Mouse (Mus musculus) hindbrain, embryonic 12.5 days (tissue): ENCODE data around the gene Bahd1. TPM values are rescaled to one million over a fixed set of nuclear protein-coding genes. Genes with fewer than 3 reads are reported as not detected.
A peak's percentile ranks its signal among the peaks of the same experiment; 100 is the strongest.

Experiments
- ATAC-seq: fragments of 200-750 bp; cut with Nextera tagmentation; 2 replicates; pipeline ENCODE4 v1.8.0; 2017; ENCODE audit warnings: moderate TSS enrichment; ENCODE audit not compliant: low FRiP score
- H3K27ac ChIP-seq: fragments of 300-500 bp; sonication (generic); 2 replicates; pipeline ENCODE4 v1.5.1; 2016; ENCODE audit warnings: mild to moderate bottlenecking
- H3K27me3 ChIP-seq: fragments of 300-500 bp; sonication (generic); 2 replicates; pipeline ENCODE4 v1.6.1; 2016; ENCODE audit warnings: mild to moderate bottlenecking
- H3K36me3 ChIP-seq: fragments of 300-500 bp; sonication (generic); 2 replicates; pipeline ENCODE4 v1.6.1; 2016; ENCODE audit warnings: mild to moderate bottlenecking
- H3K4me1 ChIP-seq: fragments of 300-500 bp; sonication (generic); 2 replicates; pipeline ENCODE4 v1.6.1; 2016
- H3K4me2 ChIP-seq: fragments of 300-500 bp; sonication (generic); replicated peaks from 2 replicates; pipeline ENCODE4 v1.6.1; 2016; ENCODE audit warnings: mild to moderate bottlenecking
- H3K4me3 ChIP-seq: fragments of 300-500 bp; sonication (generic); 2 replicates; pipeline ENCODE4 v1.5.1; 2016; ENCODE audit warnings: mild to moderate bottlenecking
- H3K9ac ChIP-seq: fragments of 300-500 bp; sonication (generic); 2 replicates; pipeline ENCODE4 v1.6.1; 2016; ENCODE audit warnings: mild to moderate bottlenecking, moderate library complexity
- H3K9me3 ChIP-seq: fragments of 300-500 bp; sonication (generic); replicated peaks from 2 replicates; pipeline ENCODE4 v1.6.1; 2016; ENCODE audit warnings: mild to moderate bottlenecking
- WGBS: fragments of 180-500 bp; shearing (Covaris S2); methylation state at CpG from one replicate; pipeline ENCODE4 v1.1.7; 2016; 5-methylcytosine and 5-hydroxymethylcytosine counted together
- polyA plus RNA-seq: library from polyadenylated mRNA; unstranded; fragments of >200 nt; fragmentation: Nextera tagmentation; extraction: Ambion mirVana; gene quantifications from 2 replicates; pipeline ENCODE4 v1.2.1, GENCODE M21; 2016

Gene Bahd1
- 6.7 and 6.8 TPM in 2 replicates for polyA plus RNA-seq

GRCm38 (mm10) chr2:118899981-118900825 is at the start of gene Bahd1:
Bahd1 (plus strand) TSS chr2:118900377.
- ATAC-seq: peak; percentile 1; the same call in 1 of the 2 replicates
- peak within 1 kb of the TSS; percentile 71 for H3K4me2 ChIP-seq
- no peaks in the 10 kb centered on the region for H3K36me3 ChIP-seq
- peak within 1 kb of the TSS; percentile 93 for H3K9ac ChIP-seq
- H3K4me1 ChIP-seq: peaks cover 60% of the 10 kb centered on the region
- H3K27ac ChIP-seq: no peak within 1 kb of the TSS; the same call in 1 of the 2 replicates
- H3K9me3 ChIP-seq: no peaks in the 10 kb centered on the region
- WGBS: under 1% methylated on average over 32 of the region's 32 CpGs
- H3K27me3 ChIP-seq: peaks cover 59% of the 10 kb centered on the region
- H3K4me3 ChIP-seq: peak within 1 kb of the TSS; percentile 96

DNA sequence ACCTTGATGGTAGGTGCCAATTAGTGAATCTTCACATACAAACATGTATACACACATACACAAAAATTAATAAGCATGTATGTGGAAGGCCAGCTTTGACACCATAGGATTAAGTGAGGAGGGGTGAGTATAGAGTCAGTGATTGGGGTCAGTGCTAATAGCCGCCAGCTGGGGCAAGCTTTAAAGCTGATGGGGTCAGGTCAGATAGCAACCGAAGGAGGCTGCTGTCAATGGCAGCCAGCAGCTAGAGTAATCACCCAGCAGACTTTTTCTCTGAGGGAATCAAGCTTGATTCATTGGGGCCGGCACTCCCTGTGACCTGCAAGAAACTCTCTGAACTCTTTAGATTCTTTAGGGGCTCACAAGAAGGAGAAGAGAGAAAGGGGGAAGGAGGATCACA is 48.4 kb upstream of the Bahd1 start:
- ATAC-seq: no peak
- no peak overlapping the region for H3K4me3 ChIP-seq
- no peaks in the 10 kb centered on the region for H3K9me3 ChIP-seq
- H3K4me2 ChIP-seq: no peak overlapping the region
- H3K36me3 ChIP-seq: no peaks in the 10 kb centered on the region
- no peak overlapping the region for H3K9ac ChIP-seq
- H3K27ac ChIP-seq: no peak overlapping the region
- no peaks in the 10 kb centered on the region for H3K27me3 ChIP-seq
- 20% methylated on average over 3 of the region's 3 CpGs for WGBS
- no peaks in the 10 kb centered on the region for H3K4me1 ChIP-seq

DNA sequence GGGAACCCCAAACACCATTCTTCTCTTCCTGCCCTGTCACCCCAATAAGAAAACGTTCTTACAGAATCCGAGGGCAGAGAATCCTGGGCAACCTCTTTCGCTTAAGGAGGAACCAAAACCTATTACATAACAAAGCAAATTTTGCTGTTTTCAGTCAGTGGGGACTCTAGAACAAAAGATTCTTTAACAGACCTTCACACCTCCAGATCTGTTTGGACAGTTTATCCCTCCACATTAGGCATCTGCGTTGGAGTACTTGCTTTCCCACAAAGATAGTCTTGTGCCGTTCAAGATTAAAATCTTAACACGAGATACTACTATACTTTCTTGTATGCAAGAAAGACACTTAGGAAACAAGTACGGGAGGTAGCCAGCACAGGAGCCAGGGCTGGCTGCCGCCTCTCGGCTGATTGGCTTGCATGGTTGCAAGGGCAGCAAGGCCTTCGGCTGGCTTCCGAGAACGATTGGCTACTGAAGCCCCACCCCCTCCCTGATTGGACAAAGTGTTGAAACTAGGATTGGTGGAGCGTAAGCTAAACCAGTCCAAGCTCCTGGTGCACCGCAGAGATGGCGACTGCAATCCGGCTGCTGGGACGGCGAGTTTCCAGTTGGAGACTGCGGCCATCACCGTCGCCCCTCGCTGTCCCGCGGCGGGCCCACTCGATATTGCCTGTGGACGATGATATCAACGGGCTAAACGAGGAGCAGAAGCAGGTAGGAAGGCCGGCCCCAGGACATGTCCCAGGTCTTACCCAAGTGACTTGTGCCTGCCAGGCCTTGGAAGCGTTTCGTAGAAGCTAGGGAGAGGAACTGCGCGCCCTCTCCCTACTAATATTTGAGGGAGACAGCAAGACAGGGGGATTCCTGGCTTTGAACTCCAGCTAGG is 38.5 kb upstream of the Bahd1 start, which contains the start of gene Ivd:
Gene Ivd (plus strand): TSS at position 501 of the 886 bp plus-strand sequence.
- Histone ChIP-seq H3K27ac (0 out of 2 replicates have a peak within 1 kb of the TSS, but pooled peaks have one; percentile 70), H3K27me3 (no peaks in the 10 kb centered on the region), H3K4me1 (peaks cover 12% of the 10 kb centered on the region), H3K9ac (peak within 1 kb of the TSS; percentile 78), H3K4me2 (peak within 1 kb of the TSS; percentile 73), H3K9me3 (no peaks in the 10 kb centered on the region), H3K4me3 (peak within 1 kb of the TSS; percentile 62), H3K36me3 (0 out of 2 replicates have a peak, but pooled peaks cover 2% of the 10 kb centered on the region)
- ATAC-seq: peak; percentile 100
- WGBS: under 1% methylated on average over 34 of the region's 34 CpGs

DNA sequence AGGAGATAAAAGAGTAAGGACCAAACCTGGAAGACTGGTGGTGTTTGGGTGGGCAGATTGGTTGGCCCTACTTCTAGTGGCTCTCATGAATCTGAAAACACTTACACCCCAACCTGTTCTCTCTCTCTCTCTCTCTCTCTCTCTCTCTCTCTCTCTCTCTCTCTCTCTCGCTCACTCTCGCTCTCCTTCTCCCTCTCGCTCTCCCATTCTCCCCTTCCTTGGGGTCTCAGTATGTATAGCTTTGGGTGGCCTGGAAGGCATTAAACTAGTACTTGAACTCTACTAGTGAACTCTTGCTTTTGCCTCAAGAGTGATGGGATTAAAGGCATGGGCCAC is 37.9 kb upstream of the Bahd1 start:
- peak overlapping the region; percentile 78 for H3K9ac ChIP-seq
- 0 out of 2 replicates have a peak, but pooled peaks cover 2% of the 10 kb centered on the region for H3K36me3 ChIP-seq
- H3K4me1 ChIP-seq: peaks cover 12% of the 10 kb centered on the region
- H3K9me3 ChIP-seq: no peaks in the 10 kb centered on the region
- no peak overlapping the region for H3K27ac ChIP-seq
- no CpG with 5 or more reads among the region's 3 CpGs for WGBS
- H3K4me3 ChIP-seq: peak overlapping the region; percentile 62
- no peak for ATAC-seq
- no peaks in the 10 kb centered on the region for H3K27me3 ChIP-seq
- H3K4me2 ChIP-seq: peak overlapping the region; percentile 73

DNA sequence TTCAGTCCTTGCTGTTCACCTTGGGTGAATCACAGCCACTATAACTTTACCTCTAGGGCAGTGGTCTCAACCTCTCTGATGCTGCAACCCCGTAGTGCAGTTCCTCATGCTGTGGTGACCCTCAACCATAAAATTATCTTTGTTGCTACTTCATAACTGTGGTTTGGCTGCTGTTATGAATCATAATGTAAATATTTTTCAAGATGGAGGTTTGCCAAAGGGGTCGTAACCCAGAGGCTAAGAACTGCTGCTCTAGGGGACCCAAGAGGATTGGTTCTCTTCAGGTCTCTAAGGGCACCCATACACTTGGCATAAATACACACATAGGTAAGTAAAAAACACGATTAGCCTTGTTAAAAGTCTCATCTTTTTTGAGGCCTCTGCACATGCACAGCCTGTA is 29.6 kb upstream of the Bahd1 start:
- Histone ChIP-seq H3K27ac (no peak overlapping the region), H3K4me3 (no peak overlapping the region), H3K36me3 (peaks cover 55% of the 10 kb centered on the region), H3K9me3 (no peaks in the 10 kb centered on the region), H3K9ac (no peak overlapping the region), H3K4me1 (no peaks in the 10 kb centered on the region), H3K27me3 (no peaks in the 10 kb centered on the region), H3K4me2 (no peak overlapping the region)
- WGBS: 92% methylated on average over 3 of the region's 3 CpGs
- no peak for ATAC-seq

GRCm38 (mm10) chr2:118871032-118871431 is 29.1 kb upstream of the Bahd1 start:
- no peak for ATAC-seq
- Histone ChIP-seq H3K4me3 (no peak overlapping the region), H3K27ac (no peak overlapping the region), H3K36me3 (peaks cover 53% of the 10 kb centered on the region), H3K4me2 (no peak overlapping the region), H3K27me3 (no peaks in the 10 kb centered on the region), H3K9me3 (no peaks in the 10 kb centered on the region), H3K9ac (no peak overlapping the region), H3K4me1 (no peaks in the 10 kb centered on the region)
- WGBS: 100% methylated on average over 1 of the region's 1 CpGs

- Histone ChIP-seq H3K4me3 (no peak overlapping the region), H3K9me3 (no peaks in the 10 kb centered on the region), H3K36me3 (peaks cover 69% of the 10 kb centered on the region), H3K27ac (no peak overlapping the region), H3K9ac (no peak overlapping the region), H3K4me2 (no peak overlapping the region), H3K4me1 (no peaks in the 10 kb centered on the region), H3K27me3 (no peaks in the 10 kb centered on the region)
- no peak for ATAC-seq
- 90% methylated on average over 5 of the region's 5 CpGs for WGBS
Measured at GRCm38 (mm10) chr2:118873018-118873417, 27.2 kb upstream of the Bahd1 start.

GRCm38 (mm10) chr2:118873890-118874430 is 26.2 kb upstream of the Bahd1 start:
- no peaks in the 10 kb centered on the region for H3K27me3 ChIP-seq
- no peak overlapping the region for H3K9ac ChIP-seq
- no peak for ATAC-seq
- no peak overlapping the region for H3K4me3 ChIP-seq
- peaks cover 73% of the 10 kb centered on the region for H3K36me3 ChIP-seq
- H3K27ac ChIP-seq: no peak overlapping the region
- no peaks in the 10 kb centered on the region for H3K9me3 ChIP-seq
- H3K4me2 ChIP-seq: no peak overlapping the region
- 91% methylated on average over 6 of the region's 6 CpGs for WGBS
- H3K4me1 ChIP-seq: no peaks in the 10 kb centered on the region

DNA sequence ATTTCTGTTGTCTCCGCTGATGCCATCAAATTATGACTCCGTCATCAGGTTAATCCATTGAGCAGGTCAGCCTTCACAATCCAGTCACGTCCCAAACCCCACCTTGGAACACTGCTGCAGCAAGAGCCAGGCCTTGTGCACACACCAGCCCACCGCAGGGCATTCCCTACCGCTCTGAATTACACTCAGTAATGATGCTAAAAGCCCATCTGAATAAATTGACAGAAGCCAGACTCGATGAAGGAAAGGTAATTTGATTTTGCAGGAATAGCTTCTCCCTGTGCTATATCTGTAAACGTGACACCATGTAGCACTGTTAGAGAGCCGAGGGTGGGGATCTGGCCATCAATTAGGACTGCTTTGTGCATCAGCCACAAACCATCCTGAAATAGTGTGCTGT is 24.9 kb upstream of the Bahd1 start:
- no peak overlapping the region for H3K4me2 ChIP-seq
- H3K27ac ChIP-seq: no peak overlapping the region
- H3K4me1 ChIP-seq: no peaks in the 10 kb centered on the region
- H3K27me3 ChIP-seq: no peaks in the 10 kb centered on the region
- H3K36me3 ChIP-seq: peaks cover 66% of the 10 kb centered on the region
- WGBS: 91% methylated on average over 8 of the region's 8 CpGs
- no peak for ATAC-seq
- no peaks in the 10 kb centered on the region for H3K9me3 ChIP-seq
- no peak overlapping the region for H3K4me3 ChIP-seq
- no peak overlapping the region for H3K9ac ChIP-seq

- H3K9ac ChIP-seq: no peak overlapping the region
- no peak overlapping the region for H3K4me3 ChIP-seq
- no peaks in the 10 kb centered on the region for H3K9me3 ChIP-seq
- H3K36me3 ChIP-seq: peaks cover 55% of the 10 kb centered on the region
- no peak for ATAC-seq
- H3K4me2 ChIP-seq: no peak overlapping the region
- WGBS: 93% methylated on average over 8 of the region's 9 CpGs
- H3K27ac ChIP-seq: no peak overlapping the region
- no peaks in the 10 kb centered on the region for H3K4me1 ChIP-seq
- H3K27me3 ChIP-seq: no peaks in the 10 kb centered on the region
Measured at GRCm38 (mm10) chr2:118876453-118876852, 23.7 kb upstream of the Bahd1 start.

GRCm38 (mm10) chr2:118881019-118881418 is 19.2 kb upstream of the Bahd1 start:
- no peak overlapping the region for H3K9ac ChIP-seq
- no peaks in the 10 kb centered on the region for H3K9me3 ChIP-seq
- peaks cover 17% of the 10 kb centered on the region for H3K27me3 ChIP-seq
- 83% methylated on average over 4 of the region's 4 CpGs for WGBS
- H3K4me1 ChIP-seq: 0 out of 2 replicates have a peak, but pooled peaks cover 3% of the 10 kb centered on the region
- no peak overlapping the region for H3K4me3 ChIP-seq
- H3K4me2 ChIP-seq: no peak overlapping the region
- peaks cover 21% of the 10 kb centered on the region for H3K36me3 ChIP-seq
- no peak overlapping the region for H3K27ac ChIP-seq
- no peak for ATAC-seq

DNA sequence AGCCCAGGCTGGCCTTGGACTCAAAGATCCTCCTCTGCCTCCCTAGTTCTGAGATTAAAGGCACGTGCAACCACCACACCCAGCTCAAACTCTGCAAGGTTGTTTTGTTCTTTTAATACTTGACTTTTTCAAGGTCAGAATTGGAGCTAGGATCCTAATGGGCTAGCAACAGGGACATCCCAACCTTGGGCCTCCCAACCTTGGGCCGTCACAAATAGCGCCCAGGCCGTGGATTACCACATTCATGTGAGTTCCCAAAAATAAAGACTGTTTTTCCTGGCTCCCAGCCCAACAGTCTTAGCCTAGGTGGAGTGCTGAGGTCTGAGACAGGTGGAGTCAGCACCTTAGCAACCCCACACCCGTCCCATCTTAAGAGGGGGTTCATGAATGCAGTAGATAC is 18.2 kb upstream of the Bahd1 start:
- Histone ChIP-seq H3K4me3 (no peak overlapping the region), H3K9ac (no peak overlapping the region), H3K27me3 (peaks cover 24% of the 10 kb centered on the region), H3K4me2 (no peak overlapping the region), H3K4me1 (0 out of 2 replicates have a peak, but pooled peaks cover 3% of the 10 kb centered on the region), H3K9me3 (no peaks in the 10 kb centered on the region), H3K27ac (no peak overlapping the region), H3K36me3 (peaks cover 12% of the 10 kb centered on the region)
- no peak for ATAC-seq
- WGBS: 86% methylated on average over 5 of the region's 5 CpGs
